ENCODE assay signal across 32 mouse cellular contexts in the genomic region with DNA sequence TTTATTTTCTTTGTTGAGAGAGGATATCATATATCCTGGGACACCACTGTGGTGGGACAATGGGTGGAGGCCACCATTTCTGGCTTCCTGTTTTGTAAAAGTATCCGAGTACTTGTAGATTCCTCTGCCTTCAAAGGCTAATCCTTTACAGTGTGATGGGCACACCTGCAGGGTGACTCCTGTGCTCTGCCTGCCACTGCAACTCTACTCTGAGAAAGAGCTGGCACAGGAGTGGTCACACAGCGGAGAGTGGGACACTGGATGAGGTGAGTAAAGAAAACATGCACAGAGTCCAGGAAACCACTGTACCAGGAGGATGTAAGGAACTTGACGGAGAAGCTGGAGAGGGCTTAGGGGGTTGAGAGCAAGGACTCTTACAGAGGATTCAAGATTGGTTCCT.
DNase-seq lines count a peak whose midpoint lies in the region; ATAC-seq and TF ChIP-seq lines count a peak whose summit lies in the region.
"Had no signal": no experiment of that assay in that cellular context is flagged by ENCODE, and none has a peak within 500 bp of the region (broad histone marks: within the 10 kb centered on the region; RNA-seq: fewer than 3 reads in every experiment).

No protein-coding gene starts in this region.

- H3K4me2 ChIP-seq in lung, postnatal 0 days (replicated peaks; ENCODE audit: low read depth, low read length), result no peak overlapping the region
- no peak overlapping the region for H3K4me2 ChIP-seq in midbrain, embryonic 14.5 days (ENCODE audit: low read length)
- H3K4me2 ChIP-seq: embryonic facial prominence, embryonic 12.5 days; forebrain, embryonic 15.5 days; heart, embryonic 13.5 days; hindbrain, embryonic 15.5 days; intestine, embryonic 15.5 days; limb, embryonic 13.5 days; liver, embryonic 11.5 days; neural tube, embryonic 13.5 days had no signal

- no peak overlapping the region for H3K9ac ChIP-seq in lung, postnatal 0 days (replicated peaks; ENCODE audit: low read depth)
- no peak overlapping the region for H3K9ac ChIP-seq in midbrain, embryonic 14.5 days (replicated peaks; ENCODE audit: low read length)
- H3K9ac ChIP-seq: embryonic facial prominence, embryonic 12.5 days; forebrain, embryonic 15.5 days; heart, embryonic 13.5 days; hindbrain, embryonic 15.5 days; intestine, embryonic 15.5 days; limb, embryonic 13.5 days; neural tube, embryonic 13.5 days had no signal

- H3K4me1 ChIP-seq in cerebellum, adult 2 months (ENCODE audit: control insufficient read depth, insufficient read depth, low read length), result no peaks in the 10 kb centered on the region
- H3K4me1 ChIP-seq in lung, postnatal 0 days (ENCODE audit: insufficient read depth, low read depth, low read length), result 0 out of 2 replicates have a peak, but pooled peaks cover 3% of the 10 kb centered on the region
- H3K4me1 ChIP-seq in midbrain, embryonic 14.5 days (ENCODE audit: control insufficient read depth, insufficient read depth, low read length), result no peaks in the 10 kb centered on the region
- H3K4me1 ChIP-seq: forebrain, embryonic 15.5 days; heart, embryonic 13.5 days; hindbrain, embryonic 15.5 days; limb, embryonic 13.5 days; midbrain, embryonic 10.5 days had no signal

- no peaks in the 10 kb centered on the region for H3K9me3 ChIP-seq in lung, postnatal 0 days (ENCODE audit: low read length)
- no peaks in the 10 kb centered on the region for H3K9me3 ChIP-seq in midbrain, embryonic 14.5 days (ENCODE audit: control insufficient read depth, low read length)
- H3K9me3 ChIP-seq: embryonic facial prominence, embryonic 12.5 days; forebrain, embryonic 10.5 days; forebrain, embryonic 15.5 days; heart, embryonic 13.5 days; hindbrain, embryonic 15.5 days; intestine, embryonic 15.5 days; limb, embryonic 13.5 days; midbrain, embryonic 10.5 days; neural tube, embryonic 13.5 days had no signal

- no peaks in the 10 kb centered on the region for H3K27me3 ChIP-seq in cerebellum, adult 2 months (ENCODE audit: control insufficient read depth, insufficient read depth, low read length)
- no peaks in the 10 kb centered on the region for H3K27me3 ChIP-seq in lung, postnatal 0 days (replicated peaks; ENCODE audit: insufficient read depth, low read length)
- no peaks in the 10 kb centered on the region for H3K27me3 ChIP-seq in midbrain, embryonic 14.5 days (ENCODE audit: control insufficient read depth, insufficient read depth, low read length)
- H3K27me3 ChIP-seq: embryonic facial prominence, embryonic 12.5 days; forebrain, embryonic 15.5 days; heart, embryonic 13.5 days; hindbrain, embryonic 15.5 days; intestine, embryonic 15.5 days; limb, embryonic 13.5 days; neural tube, embryonic 13.5 days; Patski had no signal

- ATAC-seq in cerebellum, adult (ENCODE audit: insufficient number of reproducible peaks, low FRiP score, low TSS enrichment), result peak; percentile 15; the same call in 1 of the 2 replicates
- ATAC-seq in lung, postnatal 0 days, result peak; percentile 59
- ATAC-seq in midbrain, embryonic 14.5 days (ENCODE audit: low FRiP score, low TSS enrichment), result no peak
- ATAC-seq: forebrain, embryonic 15.5 days; intestine, embryonic 15.5 days; midbrain, embryonic 16.5 days; Patski had no signal

- no peak for DNase-seq in cerebellum, adult 2 months
- DNase-seq in lung, postnatal 0 days (ENCODE audit: low spot score), result no peak
- DNase-seq in lung, adult 18-20 months, result no peak
- peak; percentile 9 for DNase-seq in induced T-regulatory cell, adult 2 months (ENCODE audit: low read depth)
- DNase-seq in midbrain, embryonic 14.5 days, result no peak
- no peak for DNase-seq in kidney, postnatal 14 days
- DNase-seq: adrenal gland, postnatal 14 days; cerebellum, adult 18-20 months; cerebellum, postnatal 14 days; gastrocnemius, adult 2 months; gastrocnemius, postnatal 36 days; heart, adult 18-20 months; heart, postnatal 10 days; kidney, adult 8-10 months; kidney, postnatal 36 days; lung, postnatal 10 days; right cerebral cortex, postnatal 4 days had no signal

- H3K27ac ChIP-seq in cerebellum, adult 2 months (ENCODE audit: insufficient read depth, low read length), result no peak overlapping the region
- H3K27ac ChIP-seq in lung, postnatal 0 days (ENCODE audit: low read length), result peak overlapping the region; percentile 59
- no peak overlapping the region for H3K27ac ChIP-seq in midbrain, embryonic 14.5 days (replicated peaks; ENCODE audit: low read depth, low read length)
- H3K27ac ChIP-seq: embryonic facial prominence, embryonic 12.5 days; forebrain, embryonic 10.5 days; forebrain, embryonic 15.5 days; heart, embryonic 13.5 days; hindbrain, embryonic 15.5 days; intestine, embryonic 15.5 days; layer of hippocampus, adult 2 months; left cerebral cortex, adult 2 months; limb, embryonic 13.5 days; midbrain, embryonic 10.5 days; neural tube, embryonic 13.5 days had no signal

- H3K4me3 ChIP-seq in cerebellum, adult 2 months (replicated peaks; ENCODE audit: insufficient read depth, low read depth, low read length), result no peak overlapping the region
- no peak overlapping the region for H3K4me3 ChIP-seq in lung, postnatal 0 days (ENCODE audit: low read depth, low read length)
- no peak overlapping the region for H3K4me3 ChIP-seq in midbrain, embryonic 14.5 days (replicated peaks; ENCODE audit: low read depth, low read length)
- H3K4me3 ChIP-seq: embryonic facial prominence, embryonic 12.5 days; forebrain, embryonic 10.5 days; forebrain, embryonic 15.5 days; gastrocnemius, adult 2 months; heart, embryonic 13.5 days; hindbrain, embryonic 15.5 days; intestine, embryonic 15.5 days; layer of hippocampus, adult 2 months; left cerebral cortex, adult 2 months; limb, embryonic 13.5 days; midbrain, embryonic 10.5 days; neural tube, embryonic 13.5 days had no signal

- TF ChIP-seq POLR2A in cerebellum, adult 2 months (IDR thresholded peaks at IDR 0.05; ENCODE audit: borderline replicate concordance, insufficient read depth, low read length), result no peak

- no peak for TF ChIP-seq CTCF in cerebellum, adult 2 months (IDR thresholded peaks at IDR 0.05; ENCODE audit: borderline replicate concordance, insufficient read depth, low read depth, low read length)
- TF ChIP-seq CTCF in lung, postnatal 0 days (IDR thresholded peaks at IDR 0.05), result no peak

- 90% methylated on average over 3 of the region's 3 CpGs for WGBS in cerebellum, adult 2 months
- WGBS in lung, postnatal 0 days, result 36% methylated on average over 3 of the region's 3 CpGs
- 88% methylated on average over 3 of the region's 3 CpGs for WGBS in midbrain, embryonic 14.5 days

- TF ChIP-seq EP300 in lung, postnatal 0 days (IDR thresholded peaks at IDR 0.05), result no peak

- no peaks in the 10 kb centered on the region for H3K36me3 ChIP-seq in lung, postnatal 0 days (ENCODE audit: insufficient read depth, low read length)
- no peaks in the 10 kb centered on the region for H3K36me3 ChIP-seq in midbrain, embryonic 14.5 days (ENCODE audit: control insufficient read depth, insufficient read depth, low read length)
- H3K36me3 ChIP-seq: embryonic facial prominence, embryonic 12.5 days; forebrain, embryonic 15.5 days; heart, embryonic 13.5 days; hindbrain, embryonic 15.5 days; intestine, embryonic 15.5 days; limb, embryonic 13.5 days; neural tube, embryonic 13.5 days had no signal
